ENCODE assay signal across 8 mouse cellular contexts in the genomic region with DNA sequence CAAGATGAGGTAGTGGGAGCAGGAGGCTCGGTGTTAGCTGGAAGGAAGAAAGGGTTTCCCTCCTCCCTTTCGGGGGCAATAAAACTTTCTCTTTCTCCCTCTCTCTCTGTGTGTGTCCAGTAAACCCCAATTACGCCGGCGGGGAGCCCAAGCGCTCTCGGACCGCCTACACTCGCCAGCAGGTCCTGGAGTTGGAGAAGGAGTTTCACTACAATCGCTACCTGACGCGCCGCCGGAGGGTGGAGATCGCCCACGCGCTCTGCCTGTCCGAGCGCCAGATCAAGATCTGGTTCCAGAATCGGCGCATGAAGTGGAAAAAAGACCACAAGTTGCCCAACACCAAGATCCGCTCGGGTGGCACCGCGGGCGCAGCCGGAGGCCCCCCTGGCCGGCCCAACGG. TPM values are rescaled to one million over a fixed set of nuclear protein-coding genes. Genes with fewer than 3 reads are reported as not detected.
A peak's percentile ranks its signal among the peaks of the same experiment; 100 is the strongest.
DNase-seq lines count a peak whose midpoint lies in the region; ATAC-seq and TF ChIP-seq lines count a peak whose summit lies in the region.

No protein-coding gene starts in this region.

- no peaks in the 10 kb centered on the region for H3K9me3 ChIP-seq in forebrain, postnatal 0 days (ENCODE audit: low read length)

- peak overlapping the region; percentile 94 for H3K27ac ChIP-seq in kidney, adult 2 months (ENCODE audit: insufficient read depth, low read depth, low read length)
- H3K27ac ChIP-seq in forebrain, postnatal 0 days (ENCODE audit: low read depth, low read length), result no peak overlapping the region
- H3K27ac ChIP-seq in cerebellum, adult 2 months (ENCODE audit: insufficient read depth, low read length), result no peak overlapping the region

- H3K4me2 ChIP-seq in forebrain, postnatal 0 days (ENCODE audit: low read depth), result no peak overlapping the region

- WGBS in kidney, adult 2 months, result 4% methylated on average over 29 of the region's 29 CpGs
- 2% methylated on average over 29 of the region's 29 CpGs for WGBS in forebrain, postnatal 0 days
- WGBS in cerebellum, adult 2 months, result under 1% methylated on average over 29 of the region's 29 CpGs

- no peaks in the 10 kb centered on the region for H3K27me3 ChIP-seq in kidney, adult 2 months (replicated peaks; ENCODE audit: control insufficient read depth, insufficient read depth, low read length)
- H3K27me3 ChIP-seq in forebrain, postnatal 0 days (ENCODE audit: insufficient read depth, low read length), result peaks cover 99% of the 10 kb centered on the region
- peaks cover 14% of the 10 kb centered on the region; the same call in 1 of the 2 replicates for H3K27me3 ChIP-seq in cerebellum, adult 2 months (ENCODE audit: control insufficient read depth, insufficient read depth, low read length)

- no peak for ATAC-seq in forebrain, postnatal 0 days

- peak; percentile 69 to 72 for DNase-seq in adrenal gland, adult 18-20 months (ENCODE audit: low spot score in 2 of 2)
- DNase-seq in adrenal gland, postnatal 4 days (ENCODE audit: low spot score in 2 of 2), result no peak
- DNase-seq in adrenal gland, postnatal 25 days, result peak; percentile 63
- DNase-seq in kidney, adult 2 months, result peak; percentile 78
- DNase-seq in lung, postnatal 36 days, result peak; percentile 48
- DNase-seq in cerebellum, postnatal 25 days, result no peak
- DNase-seq in forebrain, postnatal 0 days, result no peak
- no peak for DNase-seq in cerebellum, adult 2 months

- H3K4me1 ChIP-seq in kidney, adult 2 months (ENCODE audit: control insufficient read depth, insufficient read depth, low read length), result peaks cover 7% of the 10 kb centered on the region; the same call in 1 of the 2 replicates
- H3K4me1 ChIP-seq in forebrain, postnatal 0 days (ENCODE audit: insufficient read depth), result no peaks in the 10 kb centered on the region
- no peaks in the 10 kb centered on the region for H3K4me1 ChIP-seq in cerebellum, adult 2 months (ENCODE audit: control insufficient read depth, insufficient read depth, low read length)

- no peak for TF ChIP-seq CTCF in kidney, adult 2 months (conservative IDR thresholded peaks at IDR 0.05; ENCODE audit: insufficient read depth, insufficient read length, low read depth, low read length)
- TF ChIP-seq CTCF in forebrain, postnatal 0 days (IDR thresholded peaks at IDR 0.05; ENCODE audit: low read depth), result no peak
- TF ChIP-seq CTCF in cerebellum, adult 2 months (IDR thresholded peaks at IDR 0.05; ENCODE audit: borderline replicate concordance, insufficient read depth, low read depth, low read length), result no peak

- no peak overlapping the region for H3K9ac ChIP-seq in forebrain, postnatal 0 days

- no peak for TF ChIP-seq POLR2A in kidney, adult 2 months (IDR thresholded peaks at IDR 0.05; ENCODE audit: low read depth, low read length)
- TF ChIP-seq POLR2A in cerebellum, adult 2 months (IDR thresholded peaks at IDR 0.05; ENCODE audit: borderline replicate concordance, insufficient read depth, low read length), result no peak

- H3K36me3 ChIP-seq in kidney, adult 2 months (ENCODE audit: control insufficient read depth, insufficient read depth, low read length), result peaks cover 1% of the 10 kb centered on the region; the same call in 1 of the 2 replicates
- no peaks in the 10 kb centered on the region for H3K36me3 ChIP-seq in forebrain, postnatal 0 days (ENCODE audit: insufficient read depth)

- H3K4me3 ChIP-seq in kidney, adult 2 months (ENCODE audit: insufficient read depth, low read depth, low read length), result peak overlapping the region; percentile 92
- H3K4me3 ChIP-seq in forebrain, postnatal 0 days (ENCODE audit: low read depth, low read length), result no peak overlapping the region
- no peak overlapping the region for H3K4me3 ChIP-seq in cerebellum, adult 2 months (replicated peaks; ENCODE audit: insufficient read depth, low read depth, low read length)

RNA-seq across cellular contexts. Expression of a gene that starts 1.8 kb away (rescaled TPM):
- total RNA-seq in adrenal gland, adult 18-20 months (2021), result 10 to 100 TPM; 16.3 to 22.1 TPM
- total RNA-seq in adrenal gland, postnatal 4 days (2021), result 10 to 100 TPM; 19.8 to 22.0 TPM
- 27.6 and 31.5 TPM in 2 replicates for total RNA-seq in adrenal gland, postnatal 25 days (2021)
- 12.6 and 14.6 TPM in 2 replicates for polyA plus RNA-seq in kidney, adult 2 months (2012; rRNA removed)
- total RNA-seq in forebrain, postnatal 0 days (2014; rRNA removed), result not detected in 2 replicates
- not detected in 2 replicates for polyA plus RNA-seq in forebrain, postnatal 0 days (2015; fragmentation: Nextera tagmentation; extraction: Ambion mirVana)
- 1.5 TPM in 2 replicates for polyA plus RNA-seq in cerebellum, adult 2 months (2012; rRNA removed)

RNA-seq across cellular contexts. Expression of a gene that starts 3.2 kb away (rescaled TPM):
- 10 to 100 TPM; 17.2 to 20.7 TPM for total RNA-seq in adrenal gland, adult 18-20 months (2021)
- 10 to 100 TPM; 40.5 to 44.5 TPM for total RNA-seq in adrenal gland, postnatal 4 days (2021)
- 33.0 and 40.1 TPM in 2 replicates for total RNA-seq in adrenal gland, postnatal 25 days (2021)
- 10.1 and 14.1 TPM in 2 replicates for polyA plus RNA-seq in kidney, adult 2 months (2012; rRNA removed)
- not detected in 2 replicates for total RNA-seq in forebrain, postnatal 0 days (2014; rRNA removed)
- not detected in 2 replicates for polyA plus RNA-seq in forebrain, postnatal 0 days (2015; fragmentation: Nextera tagmentation; extraction: Ambion mirVana)
- polyA plus RNA-seq in cerebellum, adult 2 months (2012; rRNA removed), result 5.4 and 5.5 TPM in 2 replicates

RNA-seq across cellular contexts. Expression of a gene that starts 16.8 kb away (rescaled TPM):
- 10 to 100 TPM; 11.6 to 27.3 TPM for total RNA-seq in adrenal gland, adult 18-20 months (2021)
- total RNA-seq in adrenal gland, postnatal 4 days (2021), result 10 to 100 TPM; 26.5 to 27.8 TPM
- total RNA-seq in adrenal gland, postnatal 25 days (2021), result 36.5 and 36.8 TPM in 2 replicates
- polyA plus RNA-seq in kidney, adult 2 months (2012; rRNA removed), result 7.7 and 8.4 TPM in 2 replicates
- not detected in 2 replicates for total RNA-seq in forebrain, postnatal 0 days (2014; rRNA removed)
- not detected in 2 replicates for polyA plus RNA-seq in forebrain, postnatal 0 days (2015; fragmentation: Nextera tagmentation; extraction: Ambion mirVana)
- polyA plus RNA-seq in cerebellum, adult 2 months (2012; rRNA removed), result 6.8 and 9.3 TPM in 2 replicates

RNA-seq across cellular contexts. Expression of a gene that starts 27.6 kb away (rescaled TPM):
- total RNA-seq in adrenal gland, adult 18-20 months (2021), result 10 to 100 TPM; 37.0 to 68.1 TPM
- total RNA-seq in adrenal gland, postnatal 4 days (2021), result 10 to 100 TPM; 43.6 to 47.9 TPM
- 74.4 and 78.8 TPM in 2 replicates for total RNA-seq in adrenal gland, postnatal 25 days (2021)
- 62.7 and 67.9 TPM in 2 replicates for polyA plus RNA-seq in kidney, adult 2 months (2012; rRNA removed)
- not detected in 2 replicates for total RNA-seq in forebrain, postnatal 0 days (2014; rRNA removed)
- not detected in 2 replicates for polyA plus RNA-seq in forebrain, postnatal 0 days (2015; fragmentation: Nextera tagmentation; extraction: Ambion mirVana)
- polyA plus RNA-seq in cerebellum, adult 2 months (2012; rRNA removed), result 1.5 and 3.2 TPM in 2 replicates

RNA-seq across cellular contexts. Expression of a gene that starts 30.4 kb away (rescaled TPM):
- total RNA-seq in adrenal gland, adult 18-20 months (2021), result 10 to 100 TPM; 17.1 to 21.5 TPM
- 10 to 100 TPM; 21.0 to 26.0 TPM for total RNA-seq in adrenal gland, postnatal 4 days (2021)
- 24.0 and 25.6 TPM in 2 replicates for total RNA-seq in adrenal gland, postnatal 25 days (2021)
- polyA plus RNA-seq in kidney, adult 2 months (2012; rRNA removed), result 22.8 and 28.4 TPM in 2 replicates
- not detected in 2 replicates for total RNA-seq in forebrain, postnatal 0 days (2014; rRNA removed)
- not detected in 2 replicates for polyA plus RNA-seq in forebrain, postnatal 0 days (2015; fragmentation: Nextera tagmentation; extraction: Ambion mirVana)
- 4.2 and 4.7 TPM in 2 replicates for polyA plus RNA-seq in cerebellum, adult 2 months (2012; rRNA removed)

Comparison
In these comparisons a context has a peak if more than half of its experiments do, and no peak if none do; other contexts are left out.
1. DNase-seq: peak in adrenal gland, adult 18-20 months (2 of 2), adrenal gland, postnatal 25 days (single experiment), kidney, adult 2 months (single experiment) and lung, postnatal 36 days (single experiment); none in adrenal gland, postnatal 4 days (0 of 2), cerebellum, postnatal 25 days (0 of 2), forebrain, postnatal 0 days (single experiment) and cerebellum, adult 2 months (0 of 2).
2. RNA of a gene that starts 1.8 kb away (total RNA-seq): 27.6 to 31.5 TPM in adrenal gland, postnatal 25 days, 16.3 to 22.1 TPM in adrenal gland, adult 18-20 months and 19.8 to 22.0 TPM in adrenal gland, postnatal 4 days; not detected in forebrain, postnatal 0 days; every median in the first group is over 10 times any median in the second.
3. RNA of a gene that starts 3.2 kb away (total RNA-seq): 40.5 to 44.5 TPM in adrenal gland, postnatal 4 days, 33.0 to 40.1 TPM in adrenal gland, postnatal 25 days and 17.2 to 20.7 TPM in adrenal gland, adult 18-20 months; not detected in forebrain, postnatal 0 days; every median in the first group is over 10 times any median in the second.
4. RNA of a gene that starts 16.8 kb away (total RNA-seq): 36.5 to 36.8 TPM in adrenal gland, postnatal 25 days, 26.5 to 27.8 TPM in adrenal gland, postnatal 4 days and 11.6 to 27.3 TPM in adrenal gland, adult 18-20 months; not detected in forebrain, postnatal 0 days; every median in the first group is over 10 times any median in the second.